Mouse (Mus musculus): ENCODE data around the gene Akap5. TPM values are rescaled to one million over a fixed set of nuclear protein-coding genes. Genes with fewer than 3 reads are reported as not detected.
A peak's percentile ranks its signal among the peaks of the same experiment; 100 is the strongest.

The Akap5 gene
- total RNA-seq, 2 experiments from 2014 or later = 3.2 to 3.3 TPM

- peak; percentile 86 for DNase-seq
These were observed 44.7 kb downstream of the Akap5 start, which contains the start of gene Zbtb25 for GRCm38 (mm10) chr12:76369206-76369977. Gene Zbtb25, minus strand, starts transcription at chr12:76369602.

- peak; percentile 85 for DNase-seq
These were observed 45.5 kb downstream of the Akap5 start, which contains the start of gene Zbtb1 for GRCm38 (mm10) chr12:76369978-76370830. Gene Zbtb1, plus strand, starts transcription at chr12:76370266.

GRCm38 (mm10) chr12:76370831-76371571 lies 46.3 kb downstream of the Akap5 start:
- peak; percentile 87 for DNase-seq

- DNase-seq = no peak
These were observed 47.4 kb downstream of the Akap5 start for GRCm38 (mm10) chr12:76372046-76372445.

GRCm38 (mm10) chr12:76372881-76373818 lies 48.5 kb downstream of the Akap5 start:
- DNase-seq = no peak

- DNase-seq = no peak
These were observed 49.3 kb downstream of the Akap5 start for GRCm38 (mm10) chr12:76373991-76374390.

GRCm38 (mm10) chr12:76374911-76375310 lies 50.2 kb downstream of the Akap5 start:
- no peak for DNase-seq

- no peak for DNase-seq
These were observed 50.8 kb downstream of the Akap5 start for GRCm38 (mm10) chr12:76375506-76375905.

GRCm38 (mm10) chr12:76376649-76377048 lies 52.0 kb downstream of the Akap5 start:
- peak; percentile 27 for DNase-seq

- DNase-seq = no peak
These were observed 52.4 kb downstream of the Akap5 start for GRCm38 (mm10) chr12:76377059-76377458.

GRCm38 (mm10) chr12:76377726-76378125 lies 53.0 kb downstream of the Akap5 start:
- DNase-seq = no peak

- no peak for DNase-seq
These were observed 53.9 kb downstream of the Akap5 start for GRCm38 (mm10) chr12:76378556-76378955.

- DNase-seq = no peak
These were observed 55.5 kb downstream of the Akap5 start for GRCm38 (mm10) chr12:76380151-76380550.

Other genes with a start within 250 kb of the Akap5 start
- under 1 TPM; 0.12 to 0.23 TPM for gene Esr2, start 147.6 kb upstream of the Akap5 start, total RNA-seq (2021)
- gene Tex21, start 78.1 kb upstream of the Akap5 start, total RNA-seq (2021) = not detected
- 10 to 100 TPM; 35.0 to 37.4 TPM for gene Mthfd1, start 69.6 kb upstream of the Akap5 start, total RNA-seq (2021)
- 10 to 100 TPM in 1 of 2 experiments, 1 to 10 TPM in 1; 9.5 to 11.5 TPM for gene Zbtb25, start 44.7 kb downstream of the Akap5 start, total RNA-seq (2021)
- 1 to 10 TPM; 6.9 to 7.6 TPM for gene Zbtb1, start 45.4 kb downstream of the Akap5 start, total RNA-seq (2021)
- gene Hspa2, start 79.3 kb downstream of the Akap5 start, total RNA-seq (2021) = 10 to 100 TPM; 13.5 to 14.6 TPM
- gene Ppp1r36, start 92.6 kb downstream of the Akap5 start, total RNA-seq (2021) = 1 to 10 TPM; 1.6 to 1.8 TPM
- 10 to 100 TPM; 29.5 TPM for gene Plekhg3, start 206.0 kb downstream of the Akap5 start, total RNA-seq (2021)